Mouse (Mus musculus): Measurements from ENCODE around the gene Hyal3.

Gene Hyal3

DNA sequence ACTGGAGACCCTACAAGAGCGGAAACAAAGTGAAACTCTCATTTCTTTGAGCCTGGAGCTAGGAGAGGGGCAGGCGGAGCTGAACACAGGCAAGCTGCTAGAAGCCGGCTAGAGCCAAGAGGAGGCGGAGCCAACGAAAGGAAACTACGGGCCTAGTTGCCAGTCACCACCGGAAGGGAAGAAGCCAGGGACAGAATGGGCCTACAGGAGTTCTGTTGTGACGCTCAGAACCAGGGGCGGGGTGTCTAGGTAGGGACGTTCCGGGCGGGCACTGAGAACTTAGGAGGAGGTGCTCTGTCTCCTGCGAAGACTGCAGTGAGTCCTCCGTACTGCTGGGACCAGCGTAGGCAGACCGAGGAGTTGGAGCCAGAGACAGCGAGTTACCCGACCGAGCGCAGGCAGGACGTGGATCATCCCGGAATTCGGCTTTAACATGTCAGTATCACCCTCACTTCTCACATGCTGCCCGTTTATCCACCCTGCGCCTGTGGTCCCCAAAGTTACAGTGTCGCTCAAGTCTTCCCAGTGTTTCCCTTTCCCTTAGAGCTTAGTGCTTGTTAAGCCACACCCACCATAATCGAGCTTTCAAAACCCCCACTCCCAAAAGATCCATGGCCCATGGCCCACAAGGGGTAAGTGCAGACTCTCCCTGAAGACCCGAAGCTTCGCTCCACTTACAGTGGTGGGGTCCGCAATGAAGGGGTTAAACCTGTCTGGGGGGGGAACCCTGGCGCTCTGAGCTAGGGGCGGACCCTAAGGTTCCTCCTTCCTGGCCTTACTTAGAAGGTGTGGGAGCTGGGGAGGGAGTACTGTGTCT is at the start of gene Hyal3:
TSS of gene Hyal3 (plus strand) at position 318 of the 817 bp plus-strand sequence.
- peak; percentile 82 for DNase-seq (ENCODE audit: low read depth, low spot score)
- no peaks in the 10 kb centered on the region for H3K36me3 ChIP-seq (ENCODE audit: control insufficient read depth, insufficient read depth, low read length, poor library complexity, severe bottlenecking)
- no peaks in the 10 kb centered on the region for H3K27me3 ChIP-seq (ENCODE audit: control insufficient read depth, insufficient read depth, low read length, poor library complexity, severe bottlenecking)

DNA sequence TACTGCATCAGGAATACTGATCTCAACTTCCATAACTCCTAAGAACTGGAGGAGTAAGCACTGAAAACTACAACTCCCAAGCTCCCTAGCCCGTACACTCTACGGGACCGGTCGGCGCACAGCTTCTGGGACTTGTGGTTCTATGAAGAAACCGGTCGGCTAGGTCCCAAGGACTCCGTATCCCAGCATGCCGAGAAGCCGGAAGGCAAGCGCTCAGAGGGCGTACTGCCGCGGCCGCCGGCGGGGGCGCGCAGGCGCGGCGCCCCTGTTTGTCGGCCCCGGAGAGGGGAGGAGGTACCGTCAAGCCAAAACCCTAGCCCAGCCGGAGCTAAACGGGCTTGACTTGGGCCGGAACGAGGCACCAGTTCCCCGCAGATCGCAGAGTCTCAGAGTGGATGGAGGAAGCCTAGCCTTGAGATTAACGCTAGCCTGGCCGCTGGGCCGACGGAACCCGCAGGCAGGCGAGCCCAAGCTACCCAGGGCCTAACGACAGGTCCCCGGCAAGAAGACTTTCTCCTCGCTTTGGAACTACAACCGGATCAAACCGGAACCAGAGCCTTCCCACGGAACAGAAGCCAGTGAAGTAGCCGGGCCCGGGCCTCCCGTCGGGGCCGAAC is 46.7 kb upstream of the Hyal3 start, which contains the start of gene Tmem115:
TSS of gene Tmem115 (plus strand) at position 155 of the 617 bp plus-strand sequence.
- DNase-seq (ENCODE audit: low read depth, low spot score): peak; percentile 94
- Histone ChIP-seq H3K27me3 (ENCODE audit: control insufficient read depth, insufficient read depth, low read length, poor library complexity, severe bottlenecking) (0 out of 2 replicates have a peak, but pooled peaks cover 3% of the 10 kb centered on the region), H3K36me3 (ENCODE audit: control insufficient read depth, insufficient read depth, low read length, poor library complexity, severe bottlenecking) (peaks cover 6% of the 10 kb centered on the region)

DNA sequence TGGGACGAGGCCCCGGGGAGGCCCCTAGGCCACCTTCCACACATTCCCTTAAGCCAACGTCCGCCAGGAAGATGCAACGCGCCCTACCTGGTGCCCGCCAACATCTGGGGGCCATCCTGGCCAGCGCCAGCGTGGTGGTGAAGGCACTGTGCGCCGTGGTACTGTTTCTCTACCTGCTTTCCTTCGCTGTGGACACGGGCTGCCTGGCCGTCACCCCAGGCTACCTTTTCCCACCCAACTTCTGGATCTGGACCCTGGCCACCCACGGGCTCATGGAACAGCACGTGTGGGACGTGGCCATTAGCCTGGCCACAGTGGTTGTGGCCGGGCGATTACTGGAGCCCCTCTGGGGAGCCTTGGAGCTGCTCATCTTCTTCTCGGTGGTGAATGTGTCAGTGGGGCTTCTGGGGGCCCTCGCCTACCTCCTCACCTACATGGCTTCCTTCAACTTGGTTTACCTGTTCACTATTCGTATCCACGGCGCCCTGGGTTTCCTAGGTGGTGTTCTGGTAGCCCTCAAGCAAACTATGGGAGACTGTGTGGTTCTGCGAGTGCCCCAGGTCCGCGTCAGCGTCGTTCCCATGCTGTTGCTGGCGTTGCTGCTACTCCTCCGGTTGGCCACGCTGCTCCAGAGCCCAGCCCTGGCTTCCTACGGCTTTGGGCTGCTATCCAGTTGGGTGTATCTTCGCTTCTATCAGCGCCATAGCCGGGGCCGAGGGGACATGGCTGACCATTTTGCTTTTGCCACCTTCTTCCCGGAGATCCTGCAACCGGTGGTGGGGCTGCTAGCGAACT is 46.0 kb upstream of the Hyal3 start:
- DNase-seq (ENCODE audit: low read depth, low spot score): no peak
- H3K27me3 ChIP-seq (ENCODE audit: control insufficient read depth, insufficient read depth, low read length, poor library complexity, severe bottlenecking): 0 out of 2 replicates have a peak, but pooled peaks cover 3% of the 10 kb centered on the region
- H3K36me3 ChIP-seq (ENCODE audit: control insufficient read depth, insufficient read depth, low read length, poor library complexity, severe bottlenecking): peaks cover 6% of the 10 kb centered on the region

DNA sequence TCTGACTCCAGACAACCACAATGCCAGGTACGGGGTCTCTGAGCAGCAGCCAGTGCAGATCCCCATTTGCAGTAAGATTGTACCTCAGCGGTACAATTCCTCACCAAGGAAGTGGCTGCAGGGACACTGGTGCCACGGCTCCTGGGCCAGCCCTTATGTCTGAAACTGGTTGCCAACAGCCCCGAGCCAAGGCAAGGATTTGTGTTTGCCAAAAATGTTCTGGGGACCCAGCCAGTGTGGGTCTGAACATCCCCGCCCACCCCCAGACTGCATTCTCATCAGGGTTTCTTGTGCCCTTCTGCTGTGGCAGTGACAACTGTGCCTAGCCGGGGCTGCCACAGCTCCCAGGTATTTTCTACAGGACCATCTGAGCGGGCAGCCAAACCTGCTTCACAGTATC is 42.4 kb upstream of the Hyal3 start:
- no peaks in the 10 kb centered on the region for H3K27me3 ChIP-seq (ENCODE audit: control insufficient read depth, insufficient read depth, low read length, poor library complexity, severe bottlenecking)
- no peak for DNase-seq (ENCODE audit: low read depth, low spot score)
- peaks cover 6% of the 10 kb centered on the region for H3K36me3 ChIP-seq (ENCODE audit: control insufficient read depth, insufficient read depth, low read length, poor library complexity, severe bottlenecking)

DNA sequence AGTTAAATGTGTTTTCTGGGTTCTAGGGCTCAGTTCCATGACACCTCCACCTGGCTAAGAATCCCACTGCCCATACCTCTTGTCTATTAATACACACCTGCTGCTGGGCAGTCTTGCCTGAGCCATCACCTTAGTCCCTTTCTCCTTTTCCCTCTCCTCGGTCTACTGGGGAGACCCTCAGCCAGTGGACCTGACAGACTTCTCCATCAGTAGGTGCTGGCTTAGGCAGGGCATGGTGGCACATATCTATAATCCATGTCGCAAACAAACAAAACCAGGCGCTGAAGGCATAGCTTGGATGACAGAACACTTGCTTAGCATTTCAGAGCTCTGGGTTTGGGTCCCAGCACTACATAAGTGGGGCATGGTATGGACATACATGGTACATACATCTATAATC is 41.9 kb upstream of the Hyal3 start:
- Histone ChIP-seq H3K27me3 (ENCODE audit: control insufficient read depth, insufficient read depth, low read length, poor library complexity, severe bottlenecking) (no peaks in the 10 kb centered on the region), H3K36me3 (ENCODE audit: control insufficient read depth, insufficient read depth, low read length, poor library complexity, severe bottlenecking) (peaks cover 8% of the 10 kb centered on the region)
- no peak for DNase-seq (ENCODE audit: low read depth, low spot score)

DNA sequence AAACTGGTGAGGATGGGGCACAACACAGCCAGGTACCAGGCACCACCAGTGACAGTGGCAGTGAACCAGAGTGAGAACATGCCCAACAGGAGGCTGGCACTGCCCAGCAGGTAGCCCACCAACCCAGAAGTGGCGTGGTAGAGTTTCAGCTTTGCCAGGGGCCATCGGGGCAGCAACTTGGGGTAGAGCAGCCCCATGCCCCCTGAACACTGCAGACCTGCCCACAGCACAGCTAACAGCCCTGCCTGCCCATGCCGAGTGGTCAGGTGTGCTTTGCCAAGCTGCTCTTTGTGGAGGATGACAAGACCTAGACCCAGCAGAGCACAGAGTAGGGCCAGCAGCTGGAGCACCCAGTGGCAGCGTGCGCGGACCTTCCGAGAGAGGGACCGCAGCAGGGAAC is 40.7 kb upstream of the Hyal3 start:
- peaks cover 10% of the 10 kb centered on the region for H3K36me3 ChIP-seq (ENCODE audit: control insufficient read depth, insufficient read depth, low read length, poor library complexity, severe bottlenecking)
- DNase-seq (ENCODE audit: low read depth, low spot score): no peak

DNA sequence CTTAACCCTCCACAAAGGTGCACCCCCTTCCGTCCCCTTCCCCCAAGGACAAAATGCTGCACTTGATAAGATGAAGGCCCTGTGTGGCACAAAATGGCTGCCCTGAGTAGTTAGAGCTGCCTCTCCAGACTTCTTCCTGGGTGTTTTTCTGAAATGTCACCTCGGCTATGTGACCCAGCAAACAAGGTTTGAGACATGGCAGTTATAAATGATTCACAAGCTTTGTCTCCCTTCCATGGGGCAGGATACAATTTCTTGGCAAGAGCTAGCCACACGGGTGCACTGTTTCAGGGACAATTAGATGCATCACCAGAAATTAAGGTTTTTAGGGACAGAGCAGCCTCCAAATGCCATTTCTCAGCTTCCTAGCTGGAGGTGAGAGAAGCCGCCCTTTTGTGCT is 40.2 kb upstream of the Hyal3 start:
- DNase-seq (ENCODE audit: low read depth, low spot score): no peak
- Histone ChIP-seq H3K27me3 (ENCODE audit: control insufficient read depth, insufficient read depth, low read length, poor library complexity, severe bottlenecking) (no peaks in the 10 kb centered on the region), H3K36me3 (ENCODE audit: control insufficient read depth, insufficient read depth, low read length, poor library complexity, severe bottlenecking) (peaks cover 10% of the 10 kb centered on the region)

More for the DNA sequence above, 40.7 kb upstream of the Hyal3 start:
- H3K27me3 ChIP-seq (ENCODE audit: control insufficient read depth, insufficient read depth, low read length, poor library complexity, severe bottlenecking): no peaks in the 10 kb centered on the region

DNA sequence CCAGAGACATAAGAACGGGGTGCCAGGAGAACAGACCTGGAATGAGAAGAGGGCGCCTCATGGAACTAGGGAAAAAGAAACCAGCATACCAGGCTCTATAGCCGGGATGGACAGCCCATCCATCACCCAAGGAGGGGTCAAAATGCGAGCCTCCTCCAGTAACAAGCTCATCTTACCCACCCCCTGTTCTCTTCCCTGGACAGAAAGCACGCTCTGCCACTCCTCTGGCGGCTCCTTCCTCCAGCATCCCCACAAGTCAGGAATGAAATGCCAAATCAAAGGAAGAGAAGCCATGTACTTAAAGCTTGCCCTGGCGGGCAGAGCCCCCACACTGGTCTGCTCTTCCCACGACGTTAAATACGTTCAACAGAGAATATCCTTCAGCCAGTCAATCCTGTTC is 39.6 kb upstream of the Hyal3 start:
- Histone ChIP-seq H3K36me3 (ENCODE audit: control insufficient read depth, insufficient read depth, low read length, poor library complexity, severe bottlenecking) (peaks cover 10% of the 10 kb centered on the region), H3K27me3 (ENCODE audit: control insufficient read depth, insufficient read depth, low read length, poor library complexity, severe bottlenecking) (no peaks in the 10 kb centered on the region)
- DNase-seq (ENCODE audit: low read depth, low spot score): no peak

DNA sequence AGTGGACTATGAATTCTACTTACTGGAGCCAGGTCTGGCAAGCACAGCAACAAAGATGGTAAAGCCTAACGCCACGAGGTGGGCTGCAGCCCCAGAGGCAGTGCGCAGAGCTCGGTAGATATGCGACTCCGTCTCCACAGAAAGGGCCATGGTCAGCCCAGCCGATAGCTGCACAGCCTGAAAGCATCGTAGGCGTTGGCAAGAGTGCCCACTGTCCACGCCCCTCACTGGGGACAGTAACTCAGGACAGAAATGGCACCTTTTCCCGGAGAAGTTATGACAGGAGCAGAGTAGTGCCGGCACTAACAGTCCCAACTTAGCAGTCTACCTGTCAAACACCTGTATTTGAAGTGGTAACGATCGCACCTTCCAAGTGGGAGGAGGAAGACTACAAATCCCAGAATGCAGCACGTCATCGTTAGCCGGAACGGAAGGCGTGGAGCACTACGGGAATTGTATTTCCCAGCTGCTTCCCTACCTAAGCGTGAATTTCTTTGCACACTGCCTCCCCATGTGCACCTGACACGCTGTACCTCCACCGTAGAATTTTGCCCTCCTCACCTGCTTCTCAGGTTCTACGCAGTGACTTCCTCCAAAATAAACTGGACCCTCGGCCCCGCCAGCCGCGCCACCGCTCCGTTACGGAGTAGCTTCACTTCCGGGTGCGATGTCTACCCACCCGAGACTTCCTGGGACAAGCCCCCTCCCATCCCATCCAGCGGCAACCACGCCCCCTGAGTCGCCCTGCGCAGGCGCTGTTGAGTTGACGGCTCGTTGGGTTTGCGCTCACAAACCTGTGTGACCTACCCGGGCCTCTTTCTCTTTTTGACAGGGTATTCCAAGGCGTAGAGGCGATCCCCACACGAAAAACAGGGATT is 38.9 kb upstream of the Hyal3 start, which contains the start of the genes Cyb561d2 and Nprl2:
TSS of gene Cyb561d2 (minus strand) at position 720 of the 878 bp plus-strand sequence.
TSS of gene Nprl2 (plus strand) at position 753 of the 878 bp plus-strand sequence.
- peak; percentile 94 for DNase-seq (ENCODE audit: low read depth, low spot score)

DNA sequence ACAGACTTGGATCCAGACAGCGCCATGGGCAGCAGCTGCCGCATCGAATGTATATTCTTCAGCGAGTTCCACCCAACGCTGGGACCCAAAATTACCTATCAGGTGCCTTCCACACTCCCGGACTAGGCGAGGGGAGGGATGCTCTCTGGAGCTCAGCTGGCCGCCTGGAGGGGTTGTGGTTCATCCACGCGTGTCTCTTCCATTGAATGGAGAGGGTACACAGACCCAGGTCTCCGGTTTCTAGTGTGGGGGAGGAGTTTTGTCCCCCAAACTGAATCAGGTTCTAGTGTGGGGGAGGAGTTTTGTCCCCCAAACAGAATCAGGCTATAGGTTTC is 38.3 kb upstream of the Hyal3 start:
- H3K27me3 ChIP-seq (ENCODE audit: control insufficient read depth, insufficient read depth, low read length, poor library complexity, severe bottlenecking): no peaks in the 10 kb centered on the region
- no peak for DNase-seq (ENCODE audit: low read depth, low spot score)
- peaks cover 10% of the 10 kb centered on the region for H3K36me3 ChIP-seq (ENCODE audit: control insufficient read depth, insufficient read depth, low read length, poor library complexity, severe bottlenecking)

More for the DNA sequence above, 38.9 kb upstream of the Hyal3 start, which contains the start of the genes Cyb561d2 and Nprl2:
- Histone ChIP-seq H3K36me3 (ENCODE audit: control insufficient read depth, insufficient read depth, low read length, poor library complexity, severe bottlenecking) (peaks cover 10% of the 10 kb centered on the region), H3K27me3 (ENCODE audit: control insufficient read depth, insufficient read depth, low read length, poor library complexity, severe bottlenecking) (no peaks in the 10 kb centered on the region)

DNA sequence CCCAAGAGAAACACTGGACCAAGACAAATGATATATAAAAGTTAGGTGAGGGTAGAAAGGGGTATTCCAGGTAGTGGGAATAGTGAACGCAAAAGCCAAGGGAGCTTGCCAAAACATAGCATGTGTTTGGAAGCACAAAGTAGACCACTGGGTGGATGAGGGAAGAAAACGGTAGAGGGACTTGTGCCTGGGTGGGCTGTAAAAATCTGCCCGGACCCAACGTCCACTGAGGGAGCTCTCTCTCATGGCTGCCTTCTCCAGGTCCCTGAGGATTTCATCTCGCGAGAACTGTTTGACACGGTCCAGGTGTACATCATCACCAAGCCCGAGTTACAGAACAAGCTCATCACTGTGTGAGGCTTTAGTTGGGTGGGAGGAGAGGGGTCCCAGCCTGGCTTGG is 37.9 kb upstream of the Hyal3 start:
- DNase-seq (ENCODE audit: low read depth, low spot score): no peak
- Histone ChIP-seq H3K27me3 (ENCODE audit: control insufficient read depth, insufficient read depth, low read length, poor library complexity, severe bottlenecking) (no peaks in the 10 kb centered on the region), H3K36me3 (ENCODE audit: control insufficient read depth, insufficient read depth, low read length, poor library complexity, severe bottlenecking) (peaks cover 10% of the 10 kb centered on the region)

DNA sequence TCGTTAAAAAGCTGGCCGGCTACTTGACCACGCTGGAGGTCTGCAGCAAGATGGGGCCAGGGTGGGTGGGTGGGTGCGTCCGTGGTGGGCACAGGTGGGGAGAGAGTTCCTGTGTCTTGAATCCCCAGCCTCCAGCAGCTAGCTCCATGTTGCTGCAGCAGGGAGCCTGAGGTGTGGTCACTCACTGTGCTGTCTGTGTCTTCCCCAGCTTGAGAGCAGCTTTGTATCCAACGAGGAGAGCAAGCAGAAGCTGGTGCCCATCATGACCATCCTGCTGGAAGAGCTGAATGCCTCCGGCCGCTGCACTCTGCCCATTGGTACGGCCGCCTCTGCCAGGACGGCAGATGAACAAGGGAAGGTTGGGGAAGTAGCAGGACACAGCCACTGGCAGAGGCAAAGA is 37.3 kb upstream of the Hyal3 start:
- DNase-seq (ENCODE audit: low read depth, low spot score): no peak
- Histone ChIP-seq H3K36me3 (ENCODE audit: control insufficient read depth, insufficient read depth, low read length, poor library complexity, severe bottlenecking) (peaks cover 7% of the 10 kb centered on the region), H3K27me3 (ENCODE audit: control insufficient read depth, insufficient read depth, low read length, poor library complexity, severe bottlenecking) (no peaks in the 10 kb centered on the region)

DNA sequence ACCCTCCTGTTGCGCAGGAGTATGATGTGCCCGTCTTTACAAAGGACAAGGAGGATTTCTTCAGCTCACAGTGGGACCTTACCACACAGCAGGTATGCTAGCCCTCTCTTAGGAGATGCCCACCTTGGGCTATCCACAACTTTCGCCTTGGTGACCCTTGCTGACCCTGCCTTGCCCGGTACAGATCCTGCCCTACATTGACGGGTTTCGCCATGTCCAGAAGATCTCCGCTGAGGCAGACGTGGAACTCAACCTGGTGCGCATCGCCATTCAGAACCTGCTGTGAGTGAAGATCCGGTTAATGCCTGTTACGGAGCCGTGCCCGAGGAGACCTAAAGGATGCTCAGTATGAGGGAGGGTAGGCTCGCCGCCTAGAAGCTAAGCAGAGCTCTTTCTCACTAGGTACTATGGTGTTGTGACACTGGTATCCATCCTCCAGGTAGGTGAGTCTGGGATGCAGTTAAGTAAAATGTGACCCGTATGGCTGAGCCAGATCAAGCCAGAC is 36.4 kb upstream of the Hyal3 start:
- no peak for DNase-seq (ENCODE audit: low read depth, low spot score)
- Histone ChIP-seq H3K27me3 (ENCODE audit: control insufficient read depth, insufficient read depth, low read length, poor library complexity, severe bottlenecking) (no peaks in the 10 kb centered on the region), H3K36me3 (ENCODE audit: control insufficient read depth, insufficient read depth, low read length, poor library complexity, severe bottlenecking) (peaks cover 4% of the 10 kb centered on the region; the same call in 1 of the 2 replicates)

DNA sequence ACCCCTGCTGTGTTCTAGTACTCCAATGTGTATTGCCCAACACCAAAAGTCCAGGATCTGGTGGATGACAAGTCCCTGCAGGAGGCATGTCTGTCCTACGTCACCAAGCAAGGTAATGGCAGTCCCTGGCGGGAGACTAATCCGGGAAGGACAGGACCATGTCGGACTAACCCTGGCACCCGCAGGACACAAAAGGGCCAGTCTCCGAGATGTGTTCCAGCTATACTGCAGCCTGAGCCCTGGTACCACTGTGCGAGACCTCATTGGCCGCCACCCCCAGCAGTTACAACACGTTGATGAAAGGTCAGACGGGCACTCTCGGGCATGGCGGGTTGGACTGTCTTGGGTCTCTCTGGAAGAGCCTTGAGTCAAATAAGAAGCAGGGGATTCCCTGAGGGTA is 35.9 kb upstream of the Hyal3 start:
- peaks cover 4% of the 10 kb centered on the region; the same call in 1 of the 2 replicates for H3K36me3 ChIP-seq (ENCODE audit: control insufficient read depth, insufficient read depth, low read length, poor library complexity, severe bottlenecking)
- DNase-seq (ENCODE audit: low read depth, low spot score): no peak
- no peaks in the 10 kb centered on the region for H3K27me3 ChIP-seq (ENCODE audit: control insufficient read depth, insufficient read depth, low read length, poor library complexity, severe bottlenecking)
